ENCODE assay signal across 8 mouse cellular contexts in genomic region chr13:72640131-72640521, GRCm38 (mm10). TPM values are rescaled to one million over a fixed set of nuclear protein-coding genes. Genes with fewer than 3 reads are reported as not detected.
DNase-seq lines count a peak whose midpoint lies in the region; ATAC-seq lines count a peak whose summit lies in the region.

No protein-coding gene starts in this region.

- ATAC-seq in limb, embryonic 15.5 days (ENCODE audit: insufficient number of reproducible peaks, low FRiP score, low TSS enrichment, low read depth) = no peak
- ATAC-seq in midbrain, embryonic 16.5 days = peak; percentile 9; the same call in 1 of the 2 replicates

- intact Hi-C loops in heart, postnatal 25 days (cut with DNase I) = no loop called here
- intact Hi-C loops in heart, postnatal 14 days (cut with DNase I) = no loop called here
- intact Hi-C loops in left cerebral cortex, postnatal 10 days (cut with DNase I) = loop anchor here (5.0 kb wide), 1 partner anchor 622 kb away; the partner anchor contains the start of gene Irx4

- peaks cover 85% of the 10 kb centered on the region for H3K27me3 ChIP-seq in limb, embryonic 15.5 days
- peaks cover 28% of the 10 kb centered on the region for H3K27me3 ChIP-seq in midbrain, embryonic 16.5 days (ENCODE audit: control insufficient read depth, insufficient read depth, low read depth, low read length)

- no peaks in the 10 kb centered on the region for H3K36me3 ChIP-seq in limb, embryonic 15.5 days
- no peaks in the 10 kb centered on the region for H3K36me3 ChIP-seq in midbrain, embryonic 16.5 days (ENCODE audit: control insufficient read depth, insufficient read depth, low read length)

- H3K9ac ChIP-seq in limb, embryonic 15.5 days = peak overlapping the region; percentile 29
- H3K9ac ChIP-seq in midbrain, embryonic 16.5 days (ENCODE audit: low read depth, low read length) = 0 out of 2 replicates have a peak overlapping the region, but pooled peaks have one; percentile 43

- H3K4me3 ChIP-seq in limb, embryonic 15.5 days = peak overlapping the region; percentile 47
- H3K4me3 ChIP-seq in midbrain, embryonic 16.5 days (ENCODE audit: low read depth, low read length) = peak overlapping the region; percentile 28

- no peaks in the 10 kb centered on the region for H3K9me3 ChIP-seq in limb, embryonic 15.5 days
- H3K9me3 ChIP-seq in midbrain, embryonic 16.5 days (replicated peaks; ENCODE audit: control insufficient read depth, low read length, poor library complexity, severe bottlenecking) = no peaks in the 10 kb centered on the region

- H3K4me2 ChIP-seq in limb, embryonic 15.5 days = peak overlapping the region; percentile 72
- peak overlapping the region; percentile 55 for H3K4me2 ChIP-seq in midbrain, embryonic 16.5 days (ENCODE audit: low read length)

- peaks cover 30% of the 10 kb centered on the region for H3K4me1 ChIP-seq in limb, embryonic 15.5 days
- peaks cover 20% of the 10 kb centered on the region for H3K4me1 ChIP-seq in midbrain, embryonic 16.5 days (ENCODE audit: control insufficient read depth, insufficient read depth, low read length)

- 6% methylated on average over 11 of the region's 11 CpGs for WGBS in limb, embryonic 15.5 days
- WGBS in midbrain, embryonic 16.5 days = 6% methylated on average over 11 of the region's 11 CpGs

- 0 out of 2 replicates have a peak overlapping the region, but pooled peaks have one; percentile 60 for H3K27ac ChIP-seq in limb, embryonic 15.5 days
- H3K27ac ChIP-seq in midbrain, embryonic 16.5 days (ENCODE audit: low read length) = no peak overlapping the region

- DNase-seq in heart, adult 11 months = peak; percentile 87
- DNase-seq in heart, postnatal 25 days (ENCODE audit: low spot score) = no peak
- peak; percentile 60 to 68 for DNase-seq in cerebellum, postnatal 36 days
- peak; percentile 22 to 39 for DNase-seq in heart, postnatal 14 days
- DNase-seq in left cerebral cortex, postnatal 10 days (ENCODE audit: extremely low spot score in 1 of 2, low spot score in 2 of 2) = no peak
- DNase-seq in right cerebral cortex, adult 18-20 months = no peak

RNA-seq across cellular contexts. Expression of gene Irx2, which starts 11.5 kb away (rescaled TPM):
- 1 to 10 TPM; 4.5 to 5.0 TPM for total RNA-seq in heart, postnatal 25 days (2021)
- total RNA-seq in heart, postnatal 14 days (2021) = 1 to 10 TPM; 4.0 to 4.3 TPM
- 27.7 and 32.9 TPM in 2 replicates for polyA plus RNA-seq in limb, embryonic 15.5 days (2015; fragmentation: Nextera tagmentation; extraction: Ambion mirVana)
- 33.3 and 34.0 TPM in 2 replicates for polyA plus RNA-seq in midbrain, embryonic 16.5 days (2015; fragmentation: Nextera tagmentation; extraction: Ambion mirVana)
- total RNA-seq in left cerebral cortex, postnatal 10 days (2021) = under 1 TPM; 0.12 to 0.17 TPM

Comparison
In these comparisons a context has a peak if more than half of its experiments do, and no peak if none do; other contexts are left out.
1. DNase-seq: peak in heart, adult 11 months (single experiment), cerebellum, postnatal 36 days (2 of 2) and heart, postnatal 14 days (2 of 2); none in heart, postnatal 25 days (single experiment), left cerebral cortex, postnatal 10 days (0 of 2) and right cerebral cortex, adult 18-20 months (single experiment).
2. RNA of gene Irx2, which starts 11.5 kb away (total RNA-seq): 4.5 to 5.0 TPM in heart, postnatal 25 days and 4.0 to 4.3 TPM in heart, postnatal 14 days; 0.12 to 0.17 TPM in left cerebral cortex, postnatal 10 days; every median in the first group is over 4 times any median in the second.